Mouse (Mus musculus) neural tube, embryonic 12.5 days (tissue): ENCODE data around the gene Lrrc17. TPM values are rescaled to one million over a fixed set of nuclear protein-coding genes. Genes with fewer than 3 reads are reported as not detected.
"Not testable (repeated sequence)": the region's sequence is repeated elsewhere in the genome, so short reads cannot be mapped to it uniquely, and the experiment has no call there.

Source experiments
- ATAC-seq: fragments of 200-750 bp; cut with Nextera tagmentation; 2 replicates; pipeline ENCODE4 v1.8.0; 2017; ENCODE audit warnings: low read depth, mild to moderate bottlenecking, moderate TSS enrichment, moderate library complexity; ENCODE audit not compliant: low FRiP score
- H3K27ac ChIP-seq: fragments of 300-500 bp; sonication (generic); 2 replicates; pipeline ENCODE4 v1.5.1; 2016
- H3K27me3 ChIP-seq: fragments of 300-500 bp; sonication (generic); replicated peaks from 2 replicates; pipeline ENCODE4 v1.6.1; 2016; ENCODE audit warnings: mild to moderate bottlenecking
- H3K36me3 ChIP-seq: fragments of 300-500 bp; sonication (generic); 2 replicates; pipeline ENCODE4 v1.6.1; 2016; ENCODE audit warnings: mild to moderate bottlenecking
- H3K4me1 ChIP-seq: fragments of 300-500 bp; sonication (generic); 2 replicates; pipeline ENCODE4 v1.6.1; 2016
- H3K4me2 ChIP-seq: fragments of 300-500 bp; sonication (generic); replicated peaks from 2 replicates; pipeline ENCODE4 v1.6.1; 2016; ENCODE audit warnings: mild to moderate bottlenecking
- H3K4me3 ChIP-seq: fragments of 300-500 bp; sonication (generic); 2 replicates; pipeline ENCODE4 v1.5.1; 2016
- H3K9ac ChIP-seq: fragments of 300-500 bp; sonication (generic); 2 replicates; pipeline ENCODE4 v1.6.1; 2016; ENCODE audit warnings: mild to moderate bottlenecking
- H3K9me3 ChIP-seq: fragments of 300-500 bp; sonication (generic); 2 replicates; pipeline ENCODE4 v1.6.1; 2016; ENCODE audit warnings: mild to moderate bottlenecking
- WGBS: fragments of 180-500 bp; shearing (Covaris S2); methylation state at CpG from one replicate; pipeline ENCODE4 v1.1.7; 2016; 5-methylcytosine and 5-hydroxymethylcytosine counted together
- polyA plus RNA-seq: library from polyadenylated mRNA; unstranded; fragments of >200 nt; fragmentation: Nextera tagmentation; extraction: Ambion mirVana; gene quantifications from 2 replicates; pipeline ENCODE4 v1.2.1, GENCODE M21; 2016

Gene Lrrc17
- polyA plus RNA-seq, 1 experiment from 2014 or later, result 14.0 TPM

GRCm38 (mm10) chr5:21578136-21578535 lies 34.8 kb downstream of the Lrrc17 start:
- ATAC-seq, result no peak
- no peaks in the 10 kb centered on the region for H3K27me3 ChIP-seq
- H3K4me2 ChIP-seq, result no peak overlapping the region
- no peak overlapping the region for H3K4me3 ChIP-seq
- H3K27ac ChIP-seq, result no peak overlapping the region
- 90% methylated on average over 3 of the region's 3 CpGs for WGBS
- H3K36me3 ChIP-seq, result no peaks in the 10 kb centered on the region
- H3K9ac ChIP-seq, result no peak overlapping the region
- no peaks in the 10 kb centered on the region for H3K4me1 ChIP-seq
- H3K9me3 ChIP-seq, result no peaks in the 10 kb centered on the region

GRCm38 (mm10) chr5:21586763-21587162 lies 43.4 kb downstream of the Lrrc17 start:
- no peak for ATAC-seq
- H3K9me3 ChIP-seq, result no peaks in the 10 kb centered on the region
- no peak overlapping the region for H3K4me2 ChIP-seq
- H3K27me3 ChIP-seq, result no peaks in the 10 kb centered on the region
- no peak overlapping the region for H3K9ac ChIP-seq
- WGBS, result 52% methylated on average over 6 of the region's 6 CpGs
- no peaks in the 10 kb centered on the region for H3K4me1 ChIP-seq
- no peak overlapping the region for H3K4me3 ChIP-seq
- H3K27ac ChIP-seq, result no peak overlapping the region
- H3K36me3 ChIP-seq, result no peaks in the 10 kb centered on the region

- no peaks in the 10 kb centered on the region for H3K36me3 ChIP-seq
- H3K4me1 ChIP-seq, result no peaks in the 10 kb centered on the region
- H3K9ac ChIP-seq, result no peak overlapping the region
- WGBS, result 79% methylated on average over 7 of the region's 7 CpGs
- H3K4me2 ChIP-seq, result no peak overlapping the region
- no peak overlapping the region for H3K27ac ChIP-seq
- no peak for ATAC-seq
- H3K4me3 ChIP-seq, result no peak overlapping the region
- H3K27me3 ChIP-seq, result no peaks in the 10 kb centered on the region
- no peaks in the 10 kb centered on the region for H3K9me3 ChIP-seq
Measured at GRCm38 (mm10) chr5:21587683-21588082, 44.3 kb downstream of the Lrrc17 start.

GRCm38 (mm10) chr5:21588220-21588619 lies 44.9 kb downstream of the Lrrc17 start:
- no peak overlapping the region for H3K4me2 ChIP-seq
- WGBS, result 87% methylated on average over 13 of the region's 13 CpGs
- H3K9me3 ChIP-seq, result no peaks in the 10 kb centered on the region
- no peak for ATAC-seq
- H3K36me3 ChIP-seq, result no peaks in the 10 kb centered on the region
- H3K27me3 ChIP-seq, result no peaks in the 10 kb centered on the region
- no peak overlapping the region for H3K27ac ChIP-seq
- H3K9ac ChIP-seq, result no peak overlapping the region
- no peaks in the 10 kb centered on the region for H3K4me1 ChIP-seq
- no peak overlapping the region for H3K4me3 ChIP-seq

GRCm38 (mm10) chr5:21592106-21592505 lies 48.7 kb downstream of the Lrrc17 start:
- H3K36me3 ChIP-seq, result no peaks in the 10 kb centered on the region
- H3K27ac ChIP-seq, result no peak overlapping the region
- no peaks in the 10 kb centered on the region for H3K27me3 ChIP-seq
- H3K9ac ChIP-seq, result no peak overlapping the region
- no peaks in the 10 kb centered on the region for H3K4me1 ChIP-seq
- H3K9me3 ChIP-seq, result no peaks in the 10 kb centered on the region
- no peak overlapping the region for H3K4me2 ChIP-seq
- no peak overlapping the region for H3K4me3 ChIP-seq
- ATAC-seq, result no peak
- 91% methylated on average over 2 of the region's 2 CpGs for WGBS

- Histone ChIP-seq H3K9me3 (no peaks in the 10 kb centered on the region), H3K4me1 (no peaks in the 10 kb centered on the region), H3K27me3 (no peaks in the 10 kb centered on the region), H3K4me3 (no peak overlapping the region), H3K9ac (no peak overlapping the region), H3K4me2 (no peak overlapping the region), H3K36me3 (no peaks in the 10 kb centered on the region), H3K27ac (no peak overlapping the region)
- no peak for ATAC-seq
- 97% methylated on average over 9 of the region's 9 CpGs for WGBS
Measured at GRCm38 (mm10) chr5:21593201-21593709, 49.9 kb downstream of the Lrrc17 start.

GRCm38 (mm10) chr5:21599536-21599935 lies 56.2 kb downstream of the Lrrc17 start:
- H3K27me3 ChIP-seq, H3K27ac ChIP-seq, ATAC-seq, H3K36me3 ChIP-seq, H3K9ac ChIP-seq, H3K9me3 ChIP-seq, H3K4me1 ChIP-seq, H3K4me2 ChIP-seq, H3K4me3 ChIP-seq: not testable (repeated sequence)
- WGBS, result 81% methylated on average over 2 of the region's 2 CpGs

GRCm38 (mm10) chr5:21599961-21600360 lies 56.6 kb downstream of the Lrrc17 start:
- Histone ChIP-seq H3K36me3 (no peaks in the 10 kb centered on the region), H3K27me3 (no peaks in the 10 kb centered on the region), H3K4me1 (no peaks in the 10 kb centered on the region), H3K4me2 (no peak overlapping the region), H3K4me3 (no peak overlapping the region), H3K9me3 (no peaks in the 10 kb centered on the region), H3K27ac (no peak overlapping the region), H3K9ac (no peak overlapping the region)
- WGBS, result 92% methylated on average over 4 of the region's 4 CpGs
- no peak for ATAC-seq

- ATAC-seq, result no peak
- Histone ChIP-seq H3K9me3 (no peaks in the 10 kb centered on the region), H3K36me3 (no peaks in the 10 kb centered on the region), H3K4me2 (no peak overlapping the region), H3K4me1 (no peaks in the 10 kb centered on the region), H3K4me3 (no peak overlapping the region), H3K9ac (no peak overlapping the region), H3K27ac (no peak overlapping the region), H3K27me3 (no peaks in the 10 kb centered on the region)
- 77% methylated on average over 6 of the region's 6 CpGs for WGBS
Measured at GRCm38 (mm10) chr5:21605936-21606335, 62.6 kb downstream of the Lrrc17 start.

- no peak overlapping the region for H3K4me2 ChIP-seq
- no peak overlapping the region for H3K27ac ChIP-seq
- H3K36me3 ChIP-seq, result no peaks in the 10 kb centered on the region
- no peaks in the 10 kb centered on the region for H3K27me3 ChIP-seq
- no peaks in the 10 kb centered on the region for H3K4me1 ChIP-seq
- no peak for ATAC-seq
- WGBS, result 69% methylated on average over 12 of the region's 12 CpGs
- H3K4me3 ChIP-seq, result no peak overlapping the region
- no peaks in the 10 kb centered on the region for H3K9me3 ChIP-seq
- H3K9ac ChIP-seq, result no peak overlapping the region
Measured at GRCm38 (mm10) chr5:21608311-21609304, 65.2 kb downstream of the Lrrc17 start.

- no peak for ATAC-seq
Measured at GRCm38 (mm10) chr5:21610996-21611395, 67.6 kb downstream of the Lrrc17 start.

GRCm38 (mm10) chr5:21614299-21614698 lies 70.9 kb downstream of the Lrrc17 start:
- not testable (repeated sequence) for H3K9me3 ChIP-seq, H3K36me3 ChIP-seq, ATAC-seq, H3K9ac ChIP-seq, H3K4me2 ChIP-seq, H3K27me3 ChIP-seq, H3K27ac ChIP-seq, H3K4me1 ChIP-seq, H3K4me3 ChIP-seq
- 98% methylated on average over 11 of the region's 11 CpGs for WGBS

More at GRCm38 (mm10) chr5:21610996-21611395, 67.6 kb downstream of the Lrrc17 start:
- no peaks in the 10 kb centered on the region for H3K9me3 ChIP-seq
- H3K36me3 ChIP-seq, result no peaks in the 10 kb centered on the region
- 80% methylated on average over 3 of the region's 3 CpGs for WGBS
- H3K9ac ChIP-seq, result no peak overlapping the region
- H3K27ac ChIP-seq, result no peak overlapping the region
- H3K27me3 ChIP-seq, result no peaks in the 10 kb centered on the region
- H3K4me3 ChIP-seq, result no peak overlapping the region
- no peak overlapping the region for H3K4me2 ChIP-seq
- no peaks in the 10 kb centered on the region for H3K4me1 ChIP-seq
